Mouse (Mus musculus) v-Abl transformed pro-B cells (cell line): ENCODE results near the gene Fbxo41.

Experiments
- in situ Hi-C, 2 experiments: fragments of 400-800 bp; cut with MboI; formaldehyde crosslinking; loops; one replicate each; pipeline ENCODE4 v1.15.1; 2025; ENCODE audit not compliant: unreplicated experiment in 2 of 2

The Fbxo41 gene

DNA sequence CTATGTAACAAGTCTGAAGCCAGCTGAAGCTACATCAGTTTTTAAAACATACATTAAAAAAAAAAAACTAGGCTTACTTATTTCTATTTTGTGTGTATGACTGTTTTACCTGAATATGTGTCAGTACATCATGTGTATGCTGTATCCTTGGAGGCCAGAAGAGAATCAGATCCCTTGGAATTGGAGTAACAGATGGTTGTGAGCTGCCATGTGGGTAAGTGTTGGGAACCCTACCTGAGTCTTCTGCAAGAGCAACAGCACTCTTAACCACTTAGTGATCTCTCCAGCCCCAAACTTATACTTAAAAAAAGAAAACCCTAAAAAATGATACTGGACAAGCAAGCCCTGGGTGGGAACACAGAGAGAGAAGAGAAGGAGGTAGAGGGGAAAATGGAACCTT, 5.8 kb downstream of the Fbxo41 start:
- in situ Hi-C loops: no loop called here

- in situ Hi-C loops: no loop called here
Measured at GRCm38 (mm10) chr6:85491606-85492005, 11.2 kb downstream of the Fbxo41 start.

- in situ Hi-C loops: no loop called here
Measured at GRCm38 (mm10) chr6:85490252-85490651, 12.5 kb downstream of the Fbxo41 start.

GRCm38 (mm10) chr6:85489717-85490116, 13.1 kb downstream of the Fbxo41 start:
- in situ Hi-C loops: no loop called here

DNA sequence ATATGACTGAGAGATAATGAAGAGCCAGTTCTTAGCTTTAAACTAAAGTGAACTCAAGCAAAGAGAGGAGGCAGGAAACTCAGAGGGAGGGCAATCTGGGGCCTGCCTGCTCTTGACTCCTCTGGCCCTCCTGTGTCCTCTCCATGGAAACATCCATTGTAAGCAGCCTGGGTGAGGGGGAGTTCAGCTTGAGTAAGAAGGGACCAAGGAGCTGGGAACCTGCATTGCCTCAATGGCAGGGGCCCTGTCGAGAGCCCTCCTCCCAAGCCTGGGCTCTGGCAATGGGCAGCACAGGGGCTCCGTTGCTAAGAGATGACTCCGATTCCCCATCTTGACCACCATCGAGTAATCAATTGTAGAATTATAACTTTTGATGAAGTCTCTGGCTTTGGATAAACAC, 14.3 kb downstream of the Fbxo41 start:
- in situ Hi-C loops: no loop called here

DNA sequence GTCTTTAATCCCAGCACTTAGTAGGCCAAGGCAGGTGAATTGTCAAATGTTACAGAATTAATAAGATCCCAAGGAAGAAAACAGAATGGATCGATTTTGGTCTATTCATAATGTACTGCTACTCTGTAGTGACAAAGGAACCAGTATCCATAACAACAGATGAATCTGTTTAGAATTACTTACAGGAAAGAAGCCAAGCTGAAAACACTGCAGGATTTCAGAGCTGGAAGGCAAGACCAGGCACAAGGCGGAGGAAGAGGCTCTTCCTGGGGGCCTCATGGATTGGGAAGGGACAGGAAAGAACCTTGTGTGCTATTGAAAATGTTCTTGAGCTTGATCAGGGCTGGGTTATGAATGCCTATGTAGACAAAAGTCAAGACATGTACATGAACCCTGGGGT, 17.1 kb downstream of the Fbxo41 start:
- in situ Hi-C loops: no loop called here

DNA sequence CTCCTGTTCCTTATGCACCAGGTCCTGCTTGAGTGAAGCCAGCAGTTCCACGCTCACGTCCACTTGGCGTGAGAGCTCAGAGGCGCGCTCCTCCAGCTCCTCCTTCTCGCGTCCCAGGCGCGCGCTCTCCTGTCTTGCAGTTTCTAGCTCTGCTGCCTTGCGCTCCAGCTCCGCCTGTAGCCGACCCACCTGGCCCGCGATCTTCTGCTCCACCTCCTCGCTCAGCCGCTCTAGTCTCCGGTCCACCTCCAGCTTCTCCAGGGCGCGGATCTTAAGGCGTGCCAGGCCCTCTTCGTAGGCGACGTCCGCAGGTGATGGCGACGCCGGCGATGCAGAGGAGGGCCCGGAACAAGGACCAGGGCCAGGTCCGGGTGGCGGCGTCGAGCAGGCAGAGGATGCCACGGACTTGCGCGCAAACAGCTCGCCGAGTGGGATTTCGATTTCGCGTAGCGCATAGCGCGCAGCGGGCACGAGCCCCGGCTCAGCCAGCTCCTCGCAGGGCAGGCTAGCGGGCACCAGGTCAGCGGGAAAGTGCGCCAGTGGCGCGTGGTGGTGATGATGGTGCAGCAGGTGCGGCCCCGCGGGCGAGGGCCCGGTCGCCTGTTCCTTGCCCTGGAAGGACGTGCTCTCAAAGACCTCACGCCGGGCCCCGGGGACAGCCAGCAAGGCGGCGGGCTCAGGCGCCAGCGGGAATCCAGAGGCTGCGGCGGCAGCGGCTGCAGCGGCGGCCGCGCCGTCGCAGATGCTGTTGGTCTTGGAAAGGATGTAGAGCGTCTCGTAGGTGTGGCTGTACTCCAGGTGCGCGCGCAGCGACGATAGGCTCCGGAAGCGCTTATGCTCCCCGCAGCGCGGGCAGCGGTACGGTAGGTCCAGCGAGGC, 18.7 kb downstream of the Fbxo41 start:
- in situ Hi-C loops: no loop called here

- in situ Hi-C loops: no loop called here
Measured at GRCm38 (mm10) chr6:85480685-85481084, 22.1 kb downstream of the Fbxo41 start.

- in situ Hi-C loops: no loop called here
Measured at GRCm38 (mm10) chr6:85479979-85480378, 22.8 kb downstream of the Fbxo41 start.

GRCm38 (mm10) chr6:85478416-85478815, 24.4 kb downstream of the Fbxo41 start:
- in situ Hi-C loops: no loop called here

DNA sequence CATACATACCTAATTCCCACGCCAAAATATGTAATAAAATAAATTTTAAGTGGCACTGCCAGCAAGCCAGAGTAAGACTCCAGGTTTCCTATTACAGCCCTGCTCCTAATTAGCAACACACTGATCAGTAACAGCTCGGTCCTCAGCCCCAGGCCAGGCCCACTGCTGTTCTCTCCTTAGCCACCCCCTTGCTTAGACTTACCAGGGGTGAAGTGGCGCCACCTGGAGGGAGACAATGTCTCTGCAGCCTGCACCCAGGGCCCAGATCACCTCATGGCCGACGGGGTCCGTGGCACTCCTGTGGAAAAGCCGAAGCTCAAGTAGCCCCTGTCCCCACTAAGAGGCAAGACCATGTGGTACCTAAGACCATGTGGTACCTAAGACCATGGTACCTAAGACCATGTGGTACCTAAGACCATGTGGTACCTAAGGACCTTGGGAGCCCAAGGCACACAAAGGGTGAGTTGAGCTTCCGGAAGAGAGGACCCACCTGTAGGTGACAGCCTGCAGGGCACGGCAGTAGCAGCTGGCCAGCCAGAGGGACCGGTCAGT, 25.4 kb downstream of the Fbxo41 start:
- in situ Hi-C loops: no loop called here

DNA sequence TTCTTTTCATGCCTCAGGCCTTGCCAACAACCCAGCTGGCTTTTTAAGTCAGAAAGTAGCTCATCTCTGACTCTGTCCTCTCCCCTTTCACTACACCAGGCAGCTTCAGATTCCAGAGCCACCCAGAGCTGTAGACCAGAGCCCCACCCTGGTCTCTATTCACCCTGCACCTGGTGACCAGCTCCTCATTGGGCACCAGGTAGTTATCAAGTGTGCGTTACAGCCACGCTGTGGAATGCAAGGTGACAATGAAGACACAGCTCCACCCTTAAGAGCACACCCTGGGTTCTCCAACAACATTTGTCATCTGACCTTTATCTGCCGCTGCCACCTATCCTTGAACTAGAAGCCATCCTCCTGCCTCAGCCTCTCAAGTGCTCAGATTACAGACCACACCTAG, 27.2 kb downstream of the Fbxo41 start:
- in situ Hi-C loops: no loop called here

DNA sequence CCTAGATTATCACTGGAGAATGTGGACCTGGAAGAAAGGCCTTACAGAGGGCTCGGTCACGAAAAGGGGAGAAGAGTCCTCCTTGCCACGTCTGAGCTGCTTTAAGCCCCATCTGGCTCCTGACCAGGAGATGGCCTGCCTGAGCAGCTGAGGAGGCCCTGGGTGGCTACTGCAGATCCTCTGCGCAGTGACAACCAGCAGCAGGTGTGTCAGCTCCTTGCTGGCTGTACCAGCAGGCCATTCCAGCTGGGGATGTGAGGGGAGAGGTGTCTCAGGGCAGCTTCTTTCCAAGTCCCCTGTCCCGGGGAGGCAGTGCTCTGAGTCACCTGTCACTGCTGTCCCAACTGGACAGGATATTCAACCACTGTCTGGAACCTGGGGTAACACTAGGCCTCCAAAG, 30.3 kb downstream of the Fbxo41 start:
- in situ Hi-C loops: loop anchor here in 1 of 2 experiments (25.0 kb wide), 1 partner anchor 440 kb away; the partner anchor contains the start of genes Nat8f1, Nat8f4 and Tprkb

- in situ Hi-C loops: loop anchor here in 1 of 2 experiments (25.0 kb wide), 1 partner anchor 440 kb away; the partner anchor contains the start of genes Nat8f1, Nat8f4 and Tprkb
Measured at GRCm38 (mm10) chr6:85471962-85472361, 30.8 kb downstream of the Fbxo41 start.

DNA sequence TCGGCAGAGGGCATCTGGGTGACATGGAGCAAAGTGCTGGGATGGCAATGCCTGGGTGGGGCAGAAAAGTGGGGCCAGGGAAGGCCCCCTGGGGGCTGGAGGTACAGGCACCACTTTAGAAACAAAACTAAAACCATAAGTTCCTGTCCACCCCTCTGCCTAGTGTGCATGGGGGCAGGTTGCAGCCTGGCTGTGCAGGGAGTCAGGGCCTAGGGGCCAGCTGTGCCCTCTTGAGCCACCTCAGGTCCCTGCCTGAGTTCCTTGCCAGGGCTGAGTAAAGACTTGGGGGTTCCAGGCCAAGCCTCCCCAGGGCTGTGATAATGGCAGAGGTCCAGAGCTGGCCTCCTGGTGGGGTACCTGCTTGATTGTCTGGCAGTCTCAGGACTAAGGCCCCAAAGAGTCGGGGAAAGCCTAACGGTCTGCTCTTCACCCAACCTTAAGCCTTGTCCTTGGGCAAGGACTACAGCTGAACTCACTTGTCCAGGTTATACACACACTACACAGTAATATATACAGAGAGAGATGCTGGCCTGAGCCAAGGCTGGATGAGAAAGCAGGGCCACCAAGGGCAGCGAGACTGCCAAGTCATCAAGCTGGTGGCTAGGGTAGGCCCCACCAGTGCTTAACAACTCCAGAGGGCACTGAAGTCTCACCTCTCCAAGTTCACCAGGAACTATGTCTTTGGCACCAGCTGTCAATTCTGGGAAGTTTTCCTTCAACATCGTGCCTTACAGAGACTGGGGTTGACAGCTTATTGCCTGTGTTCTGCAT, 32.9 kb downstream of the Fbxo41 start:
- in situ Hi-C loops: loop anchor here in 1 of 2 experiments (10.0 to 25.0 kb wide), 2 partner anchors 442 to 535 kb away; partner anchors contain the start of genes Nat8f1, Nat8f4 and Tprkb

DNA sequence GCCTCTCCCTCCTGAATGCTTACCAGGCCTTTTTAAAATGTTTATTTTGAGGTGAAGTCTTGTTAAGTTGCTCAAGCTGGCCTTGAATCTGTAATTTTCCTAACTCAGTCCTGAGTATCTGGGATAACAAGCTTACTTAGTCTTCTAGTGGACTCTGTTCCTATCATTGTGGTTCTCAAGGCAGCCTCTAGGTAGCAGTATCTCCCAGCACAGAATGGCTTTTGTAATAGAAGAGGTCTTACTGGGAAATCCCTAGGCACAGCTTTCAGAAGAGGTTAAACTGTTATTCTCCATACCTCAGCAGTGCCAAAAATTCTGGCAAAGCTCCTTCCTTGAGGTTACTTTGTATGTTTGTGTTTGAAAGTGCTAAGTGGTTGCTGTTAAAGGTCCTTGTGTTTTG, 37.4 kb downstream of the Fbxo41 start:
- in situ Hi-C loops: loop anchor here in 1 of 2 experiments (10.0 to 25.0 kb wide), 2 partner anchors 447 to 539 kb away; partner anchors contain the start of genes Nat8f1, Nat8f4 and Tprkb

DNA sequence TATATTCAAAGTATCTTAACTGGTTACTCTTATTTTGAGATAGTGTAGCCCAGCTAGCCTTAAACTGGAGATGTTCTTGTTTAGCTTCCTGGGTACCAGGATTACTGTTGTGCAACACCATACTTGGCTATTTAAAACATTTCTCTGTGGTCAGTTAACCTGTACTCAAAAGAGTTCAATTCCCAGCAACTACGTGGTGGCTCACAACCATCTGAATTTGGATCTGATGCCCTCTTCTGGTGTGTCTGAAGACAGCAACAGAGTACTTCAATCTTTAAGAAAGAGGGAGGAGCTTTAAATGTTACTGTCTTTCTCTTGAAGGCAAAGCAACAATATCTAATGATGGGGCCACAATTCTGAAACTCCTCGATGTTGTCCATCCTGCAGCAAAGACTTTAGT, 43.2 kb downstream of the Fbxo41 start:
- in situ Hi-C loops: loop anchor here in 1 of 2 experiments (10.0 to 25.0 kb wide), 2 partner anchors 453 to 545 kb away; partner anchors contain the start of genes Nat8f1, Nat8f4 and Tprkb

DNA sequence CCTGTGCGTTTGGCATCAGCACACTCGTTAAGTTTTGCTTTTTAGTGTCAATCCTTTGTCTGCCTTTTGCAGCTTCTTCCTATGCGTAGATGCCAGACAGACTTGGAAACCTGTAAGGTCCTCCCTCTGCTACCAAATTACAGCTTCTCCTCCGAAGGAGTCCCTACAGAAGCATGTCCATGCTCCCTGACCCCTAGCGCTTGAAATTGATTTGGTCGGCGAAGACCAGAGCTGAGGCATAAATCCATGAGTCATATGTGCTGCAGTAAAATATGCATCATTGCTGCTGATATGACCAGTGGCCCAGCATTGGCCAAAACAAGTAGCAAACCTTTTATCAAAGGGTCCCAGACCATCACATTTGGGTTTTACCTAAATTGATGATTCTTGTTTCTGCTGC, 50.0 kb downstream of the Fbxo41 start:
- in situ Hi-C loops: loop anchor here (5.0 to 25.0 kb wide), 2 partner anchors 459 to 464 kb away; partner anchors contain the start of genes Nat8f1 (in 2 of the 2), Nat8f4 (in 1 of the 2) and Tprkb (in 1 of the 2)

GRCm38 (mm10) chr6:85452411-85452665, 50.5 kb downstream of the Fbxo41 start:
- in situ Hi-C loops: loop anchor here (5.0 to 25.0 kb wide), 2 partner anchors 460 to 465 kb away; partner anchors contain the start of genes Nat8f1 (in 2 of the 2), Nat8f4 (in 1 of the 2) and Tprkb (in 1 of the 2)

- in situ Hi-C loops: loop anchor here (5.0 to 25.0 kb wide), 2 partner anchors 460 to 465 kb away; partner anchors contain the start of genes Nat8f1 (in 2 of the 2), Nat8f4 (in 1 of the 2) and Tprkb (in 1 of the 2)
Measured at GRCm38 (mm10) chr6:85451664-85452410, 51.0 kb downstream of the Fbxo41 start, which contains the start of gene Pradc1. Gene Pradc1 (minus strand): TSS chr6:85451970.
